ENCODE assay signal across 17 mouse cellular contexts in the genomic region with DNA sequence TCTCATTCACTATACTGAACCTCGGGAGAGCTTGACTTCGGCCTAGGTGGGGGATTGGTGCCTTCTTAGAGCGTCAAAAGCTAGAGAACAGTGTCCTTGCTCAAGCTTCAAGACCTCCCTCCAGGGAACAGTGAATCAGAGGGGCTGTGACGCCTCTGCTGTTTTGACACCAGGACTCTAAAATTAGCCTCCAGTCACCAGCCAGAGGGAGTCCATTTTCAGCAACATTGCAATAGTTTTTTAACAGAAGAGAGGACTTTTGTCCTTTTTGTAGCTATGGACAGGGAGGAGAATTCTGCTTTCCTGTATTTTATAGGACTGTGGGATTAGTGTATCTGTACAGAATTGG. TPM values are rescaled to one million over a fixed set of nuclear protein-coding genes. Genes with fewer than 3 reads are reported as not detected.
DNase-seq lines count a peak whose midpoint lies in the region; ATAC-seq lines count a peak whose summit lies in the region.
"Had no signal": no experiment of that assay in that cellular context is flagged by ENCODE, and none has a peak within 500 bp of the region (broad histone marks: within the 10 kb centered on the region; RNA-seq: fewer than 3 reads in every experiment).

No protein-coding gene starts in this region.

- no peak overlapping the region for H3K4me3 ChIP-seq in heart, embryonic 10.5 days
- H3K4me3 ChIP-seq in kidney, embryonic 15.5 days (replicated peaks): no peak overlapping the region
- no peak overlapping the region for H3K4me3 ChIP-seq in midbrain, embryonic 16.5 days (ENCODE audit: low read depth, low read length)
- no peak overlapping the region for H3K4me3 ChIP-seq in midbrain, embryonic 11.5 days (ENCODE audit: low read depth, low read length)
- H3K4me3 ChIP-seq: erythroblast, embryonic 14.5 days; hindbrain, embryonic 10.5 days; midbrain, embryonic 13.5 days; stomach, embryonic 15.5 days had no signal

- WGBS in heart, embryonic 10.5 days: 51% methylated on average over 4 of the region's 4 CpGs
- WGBS in kidney, embryonic 15.5 days: 63% methylated on average over 4 of the region's 4 CpGs
- 73% methylated on average over 4 of the region's 4 CpGs for WGBS in midbrain, embryonic 16.5 days
- 84% methylated on average over 4 of the region's 4 CpGs for WGBS in midbrain, embryonic 11.5 days

- DNase-seq in heart, embryonic 10.5 days (ENCODE audit: low spot score): no peak
- DNase-seq in heart, adult 11 months: no peak
- DNase-seq in kidney, postnatal 25 days: no peak
- no peak for DNase-seq in midbrain, embryonic 11.5 days (ENCODE audit: low spot score, missing footprints)
- peak; percentile 40 for DNase-seq in skeletal muscle tissue, adult 2 months (ENCODE audit: low read depth, low spot score)
- DNase-seq in left cerebral cortex, adult 18-20 months (ENCODE audit: low spot score in 2 of 2): no peak
- DNase-seq: cerebellum, postnatal 25 days; gastrocnemius, postnatal 10 days; lung, adult 18-20 months; thymus, adult 2 months had no signal

- no peak for ATAC-seq in kidney, embryonic 15.5 days (replicated peaks; ENCODE audit: low FRiP score)
- no peak for ATAC-seq in midbrain, embryonic 16.5 days
- no peak for ATAC-seq in midbrain, embryonic 11.5 days (ENCODE audit: low FRiP score)
- ATAC-seq: forebrain, embryonic 14.5 days; midbrain, embryonic 13.5 days had no signal

- H3K27me3 ChIP-seq in heart, embryonic 10.5 days (ENCODE audit: insufficient read depth, poor library complexity, severe bottlenecking): no peaks in the 10 kb centered on the region
- no peaks in the 10 kb centered on the region for H3K27me3 ChIP-seq in kidney, embryonic 15.5 days
- H3K27me3 ChIP-seq in midbrain, embryonic 16.5 days (ENCODE audit: control insufficient read depth, insufficient read depth, low read depth, low read length): no peaks in the 10 kb centered on the region
- H3K27me3 ChIP-seq in midbrain, embryonic 11.5 days (ENCODE audit: control insufficient read depth, insufficient read depth, low read length): no peaks in the 10 kb centered on the region
- H3K27me3 ChIP-seq: midbrain, embryonic 13.5 days; stomach, embryonic 15.5 days had no signal

- H3K4me1 ChIP-seq in heart, embryonic 10.5 days: peaks cover 31% of the 10 kb centered on the region
- peaks cover 39% of the 10 kb centered on the region for H3K4me1 ChIP-seq in kidney, embryonic 15.5 days
- no peaks in the 10 kb centered on the region for H3K4me1 ChIP-seq in midbrain, embryonic 16.5 days (ENCODE audit: control insufficient read depth, insufficient read depth, low read length)
- H3K4me1 ChIP-seq in midbrain, embryonic 11.5 days (ENCODE audit: control insufficient read depth, insufficient read depth, low read length): no peaks in the 10 kb centered on the region
- H3K4me1 ChIP-seq: hindbrain, embryonic 10.5 days; midbrain, embryonic 13.5 days; stomach, embryonic 15.5 days had no signal

- H3K9ac ChIP-seq in kidney, embryonic 15.5 days: no peak overlapping the region
- H3K9ac ChIP-seq in midbrain, embryonic 16.5 days (ENCODE audit: low read depth, low read length): no peak overlapping the region
- no peak overlapping the region for H3K9ac ChIP-seq in midbrain, embryonic 11.5 days (ENCODE audit: low read length)
- H3K9ac ChIP-seq: midbrain, embryonic 13.5 days; stomach, embryonic 15.5 days had no signal

- H3K9me3 ChIP-seq in heart, embryonic 10.5 days: no peaks in the 10 kb centered on the region
- no peaks in the 10 kb centered on the region for H3K9me3 ChIP-seq in kidney, embryonic 15.5 days (replicated peaks)
- H3K9me3 ChIP-seq in midbrain, embryonic 16.5 days (replicated peaks; ENCODE audit: control insufficient read depth, low read length, poor library complexity, severe bottlenecking): no peaks in the 10 kb centered on the region
- H3K9me3 ChIP-seq in midbrain, embryonic 11.5 days (ENCODE audit: control insufficient read depth, low read length): no peaks in the 10 kb centered on the region
- H3K9me3 ChIP-seq: hindbrain, embryonic 10.5 days; midbrain, embryonic 13.5 days; stomach, embryonic 15.5 days had no signal

- H3K4me2 ChIP-seq in kidney, embryonic 15.5 days: no peak overlapping the region
- no peak overlapping the region for H3K4me2 ChIP-seq in midbrain, embryonic 16.5 days (ENCODE audit: low read length)
- no peak overlapping the region for H3K4me2 ChIP-seq in midbrain, embryonic 11.5 days
- H3K4me2 ChIP-seq: midbrain, embryonic 13.5 days; stomach, embryonic 15.5 days had no signal

- H3K27ac ChIP-seq in heart, embryonic 10.5 days: peak overlapping the region; percentile 59; the same call in 1 of the 2 replicates
- peak overlapping the region; percentile 81 for H3K27ac ChIP-seq in kidney, embryonic 15.5 days
- 0 out of 2 replicates have a peak overlapping the region, but pooled peaks have one; percentile 8 for H3K27ac ChIP-seq in midbrain, embryonic 16.5 days (ENCODE audit: low read length)
- H3K27ac ChIP-seq in midbrain, embryonic 11.5 days (ENCODE audit: low read depth, low read length): no peak overlapping the region
- H3K27ac ChIP-seq: hindbrain, embryonic 10.5 days; midbrain, embryonic 13.5 days; stomach, embryonic 15.5 days had no signal

- peaks cover 25% of the 10 kb centered on the region for H3K36me3 ChIP-seq in heart, embryonic 10.5 days
- peaks cover 22% of the 10 kb centered on the region for H3K36me3 ChIP-seq in kidney, embryonic 15.5 days
- peaks cover 6% of the 10 kb centered on the region; the same call in 1 of the 2 replicates for H3K36me3 ChIP-seq in midbrain, embryonic 16.5 days (ENCODE audit: control insufficient read depth, insufficient read depth, low read length)
- H3K36me3 ChIP-seq in midbrain, embryonic 11.5 days (ENCODE audit: control insufficient read depth, insufficient read depth, low read length): peaks cover 5% of the 10 kb centered on the region; the same call in 1 of the 2 replicates

RNA-seq across cellular contexts. Expression of a gene that starts 51.4 kb away (rescaled TPM):
- polyA plus RNA-seq in heart, embryonic 10.5 days (2016; fragmentation: Nextera tagmentation; extraction: Ambion mirVana): 3.7 and 3.9 TPM in 2 replicates
- polyA plus RNA-seq in kidney, embryonic 15.5 days (2015; fragmentation: Nextera tagmentation; extraction: Ambion mirVana): 2.7 and 3.6 TPM in 2 replicates
- polyA plus RNA-seq in midbrain, embryonic 16.5 days (2015; fragmentation: Nextera tagmentation; extraction: Ambion mirVana): 0.73 and 1.6 TPM in 2 replicates
- 1.0 and 1.2 TPM in 2 replicates for polyA plus RNA-seq in midbrain, embryonic 11.5 days (2014; fragmentation: Nextera tagmentation; extraction: Ambion mirVana)
- total RNA-seq in left cerebral cortex, adult 18-20 months (2021): 1 to 10 TPM in 1 of 2 experiments, under 1 TPM in 1; 0.40 to 1.1 TPM

RNA-seq across cellular contexts. Expression of a gene that starts 51.5 kb away (rescaled TPM):
- polyA plus RNA-seq in heart, embryonic 10.5 days (2016; fragmentation: Nextera tagmentation; extraction: Ambion mirVana): 30.6 and 33.3 TPM in 2 replicates
- 36.2 and 37.5 TPM in 2 replicates for polyA plus RNA-seq in kidney, embryonic 15.5 days (2015; fragmentation: Nextera tagmentation; extraction: Ambion mirVana)
- 4.2 and 4.5 TPM in 2 replicates for polyA plus RNA-seq in midbrain, embryonic 16.5 days (2015; fragmentation: Nextera tagmentation; extraction: Ambion mirVana)
- 4.5 and 4.7 TPM in 2 replicates for polyA plus RNA-seq in midbrain, embryonic 11.5 days (2014; fragmentation: Nextera tagmentation; extraction: Ambion mirVana)
- total RNA-seq in left cerebral cortex, adult 18-20 months (2021): 1 to 10 TPM; 7.0 to 7.3 TPM
